Mouse (Mus musculus): ENCODE data around the gene Wdr18.

GRCm38 (mm10) chr10:79914131-79914947 lies 45.6 kb upstream of the Wdr18 start:
- TF ChIP-seq POLR2A (IDR thresholded peaks at IDR 0.05; ENCODE audit: low read depth, low read length) = no peak
- TF ChIP-seq CTCF (conservative IDR thresholded peaks at IDR 0.05; ENCODE audit: insufficient read depth, insufficient read length, low read depth, low read length) = no peak
